Mouse (Mus musculus) G1E (cell line): ENCODE data around the gene Eps15l1.

Source experiments
- CTCF ChIP-seq: IDR thresholded peaks from 2 replicates; pipeline ENCODE4 v1.5.1; 2012; ENCODE audit warnings: low read depth, low read length, inconsistent platforms, mixed read lengths
- GATA1 ChIP-seq: IDR thresholded peaks from 2 replicates; pipeline ENCODE4 v1.6.1; 2012; ENCODE audit warnings: borderline replicate concordance, low read length, inconsistent platforms, mixed read lengths
- GATA2 ChIP-seq: IDR thresholded peaks from 2 replicates; pipeline ENCODE4 v1.6.1; 2012; ENCODE audit warnings: low read depth, low read length, inconsistent platforms, borderline replicate concordance
- POLR2AphosphoS5 ChIP-seq: IDR thresholded peaks from 2 replicates; pipeline ENCODE4 v1.6.1; 2012; ENCODE audit warnings: low read depth, low read length, inconsistent platforms; ENCODE audit not compliant: insufficient replicate concordance
- TAL1 ChIP-seq: conservative IDR thresholded peaks from 2 replicates; pipeline ENCODE4 v1.6.1; 2012; ENCODE audit warnings: low read depth, low read length, inconsistent platforms, mixed read lengths

GRCm38 (mm10) chr8:72318801-72319322 lies 102.4 kb downstream of the Eps15l1 start, which contains the start of gene Klf2:
- TF ChIP-seq CTCF (no peak), GATA1 (no peak), POLR2AphosphoS5 (no peak), TAL1 (no peak), GATA2 (no peak)
